Mouse (Mus musculus): Measurements from ENCODE around the gene C8g. TPM values are rescaled to one million over a fixed set of nuclear protein-coding genes. Genes with fewer than 3 reads are reported as not detected.

The C8g gene
- polyA plus RNA-seq, 1 experiment from 2014 or later = 5.1 TPM

DNA sequence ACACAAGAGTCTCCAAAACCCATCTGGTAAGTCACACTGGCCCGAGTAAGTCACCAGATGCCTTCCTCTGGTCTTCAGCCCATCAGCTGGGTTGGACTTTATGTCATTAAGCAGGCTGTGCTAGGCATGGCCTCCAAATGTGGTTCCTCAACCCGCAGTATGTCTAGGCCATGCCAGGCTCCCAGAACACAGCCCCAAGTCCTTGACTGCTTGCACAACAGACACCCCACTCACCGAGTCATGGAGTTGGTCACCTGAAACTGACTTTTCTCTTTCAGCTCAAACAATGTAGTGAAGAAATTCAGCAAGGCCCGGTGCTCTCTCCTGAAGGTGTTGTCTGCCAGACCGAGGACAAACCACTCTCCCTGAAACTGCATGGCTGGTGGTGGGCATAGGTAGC is 8.5 kb downstream of the C8g start:
- no peaks in the 10 kb centered on the region for H3K36me3 ChIP-seq (ENCODE audit: control insufficient read depth, insufficient read depth, low read length)
- H3K27ac ChIP-seq (ENCODE audit: low read depth, low read length) = no peak overlapping the region
- no peaks in the 10 kb centered on the region for H3K27me3 ChIP-seq (ENCODE audit: control insufficient read depth, insufficient read depth, low read length)
- H3K4me2 ChIP-seq (ENCODE audit: low read depth) = no peak overlapping the region
- no peak overlapping the region for H3K9ac ChIP-seq (ENCODE audit: low read length)
- no peak for DNase-seq (ENCODE audit: low spot score)
- no peaks in the 10 kb centered on the region for H3K4me1 ChIP-seq (ENCODE audit: control insufficient read depth, insufficient read depth, low read length)
- no peak for ATAC-seq (ENCODE audit: insufficient read depth, low FRiP score, low TSS enrichment)
- 83% methylated on average over 5 of the region's 5 CpGs for WGBS
- no peaks in the 10 kb centered on the region for H3K9me3 ChIP-seq (ENCODE audit: control insufficient read depth, low read length)
- H3K4me3 ChIP-seq (ENCODE audit: low read depth, low read length) = no peak overlapping the region

DNA sequence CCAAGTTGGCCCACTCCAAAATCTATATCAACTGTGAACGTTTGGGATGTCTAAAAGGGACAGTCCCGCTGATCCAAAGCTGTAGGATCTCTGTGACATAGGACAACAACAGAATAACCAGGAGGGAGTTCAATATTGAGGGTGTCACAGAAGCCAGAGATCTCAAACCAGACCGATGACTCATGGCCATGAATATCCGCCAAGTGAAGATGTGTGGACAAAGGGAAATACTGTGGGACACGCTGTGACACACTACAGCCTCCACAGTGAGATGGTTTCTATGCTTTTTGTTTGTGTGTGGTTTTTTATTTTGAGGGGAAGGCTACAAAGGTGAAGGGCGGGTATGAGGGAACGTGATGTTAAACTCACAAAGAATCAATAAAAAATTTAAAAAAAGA is 12.8 kb downstream of the C8g start:
- Histone ChIP-seq H3K36me3 (ENCODE audit: control insufficient read depth, insufficient read depth, low read length) (no peaks in the 10 kb centered on the region), H3K4me3 (ENCODE audit: low read depth, low read length) (no peak overlapping the region), H3K27me3 (ENCODE audit: control insufficient read depth, insufficient read depth, low read length) (no peaks in the 10 kb centered on the region), H3K4me1 (ENCODE audit: control insufficient read depth, insufficient read depth, low read length) (no peaks in the 10 kb centered on the region), H3K9ac (ENCODE audit: low read length) (no peak overlapping the region), H3K4me2 (ENCODE audit: low read depth) (no peak overlapping the region), H3K27ac (ENCODE audit: low read depth, low read length) (no peak overlapping the region), H3K9me3 (ENCODE audit: control insufficient read depth, low read length) (no peaks in the 10 kb centered on the region)
- ATAC-seq (ENCODE audit: insufficient read depth, low FRiP score, low TSS enrichment) = no peak
- DNase-seq (ENCODE audit: low spot score) = no peak
- WGBS = 80% methylated on average over 7 of the region's 7 CpGs

DNA sequence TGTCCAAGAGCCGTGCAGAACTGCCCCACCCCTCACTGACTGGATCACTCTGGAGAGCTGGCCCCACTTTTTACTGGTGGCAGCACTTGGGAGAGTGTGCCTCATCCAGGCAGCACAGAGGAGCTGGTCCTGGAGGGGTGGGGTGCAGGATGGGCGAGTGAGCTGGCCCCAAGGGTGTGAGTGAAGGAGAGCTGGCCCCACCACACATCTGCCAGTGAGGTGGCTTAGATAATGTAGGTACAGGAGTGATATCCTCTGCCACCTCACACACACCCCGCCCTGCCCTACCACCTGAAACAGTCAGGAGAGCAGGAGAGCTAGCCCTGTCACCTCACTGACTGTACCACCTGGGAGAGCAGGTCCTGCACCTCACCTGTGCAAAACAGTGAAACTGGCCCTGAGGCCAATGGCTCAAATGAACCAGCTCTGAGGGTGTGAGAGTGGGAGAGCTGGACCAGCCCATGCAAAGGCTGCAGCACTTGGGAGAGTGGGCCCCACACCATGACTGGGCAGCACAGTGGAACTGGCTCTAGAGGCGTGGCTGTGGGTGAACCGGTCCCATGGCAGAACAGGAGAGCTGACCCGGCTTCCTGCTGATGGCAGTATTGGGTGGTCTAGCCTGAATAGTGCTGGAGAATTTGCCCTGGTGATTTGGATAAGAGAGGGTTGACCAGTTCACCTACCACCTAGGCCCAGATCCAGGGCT is 13.4 kb downstream of the C8g start:
- no peak for ATAC-seq (ENCODE audit: insufficient read depth, low FRiP score, low TSS enrichment)
- Histone ChIP-seq H3K4me1 (ENCODE audit: control insufficient read depth, insufficient read depth, low read length) (no peaks in the 10 kb centered on the region), H3K36me3 (ENCODE audit: control insufficient read depth, insufficient read depth, low read length) (no peaks in the 10 kb centered on the region), H3K27me3 (ENCODE audit: control insufficient read depth, insufficient read depth, low read length) (no peaks in the 10 kb centered on the region), H3K4me3 (ENCODE audit: low read depth, low read length) (no peak overlapping the region), H3K9ac (ENCODE audit: low read length) (no peak overlapping the region), H3K9me3 (ENCODE audit: control insufficient read depth, low read length) (no peaks in the 10 kb centered on the region), H3K4me2 (ENCODE audit: low read depth) (no peak overlapping the region), H3K27ac (ENCODE audit: low read depth, low read length) (no peak overlapping the region)
- 74% methylated on average over 6 of the region's 6 CpGs for WGBS
- no peak for DNase-seq (ENCODE audit: low spot score)

DNA sequence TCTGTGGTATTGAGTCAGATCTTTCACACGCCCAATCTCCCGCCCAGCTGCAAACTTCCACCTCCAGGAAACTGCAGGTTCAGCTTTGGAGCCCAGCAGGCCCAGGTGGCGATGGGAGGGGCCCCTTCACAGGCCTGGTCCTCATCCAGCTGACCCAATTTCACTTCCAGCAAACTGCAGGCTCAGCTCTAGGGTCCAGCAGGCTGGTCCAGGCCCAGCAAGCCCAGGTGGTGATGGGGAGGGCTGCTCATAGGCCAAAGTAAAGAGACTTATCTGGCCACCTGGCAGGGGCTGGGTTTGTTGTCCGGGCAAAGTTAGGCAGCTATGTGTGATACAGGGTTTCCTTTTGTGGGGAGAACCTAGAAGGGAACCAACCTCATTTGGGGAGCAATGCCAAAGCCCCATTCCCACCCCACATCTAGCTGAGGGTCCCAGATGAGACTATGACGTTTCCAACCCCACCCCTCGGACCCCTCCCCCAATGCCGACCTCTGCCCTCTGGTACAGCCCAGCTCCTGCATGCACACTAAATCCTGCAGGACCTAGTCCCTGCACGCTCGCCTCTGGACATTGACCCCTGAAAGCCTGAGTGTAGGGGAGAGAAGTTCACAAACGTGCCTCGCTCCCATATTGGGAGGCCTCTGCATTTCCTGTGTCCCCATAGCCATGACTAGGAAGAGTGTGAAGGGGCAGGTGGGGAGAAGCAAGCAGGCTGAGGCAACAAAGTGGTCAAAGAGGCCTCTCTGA is 16.4 kb downstream of the C8g start:
- H3K9me3 ChIP-seq (ENCODE audit: control insufficient read depth, low read length) = no peaks in the 10 kb centered on the region
- ATAC-seq (ENCODE audit: insufficient read depth, low FRiP score, low TSS enrichment) = no peak
- H3K27me3 ChIP-seq (ENCODE audit: control insufficient read depth, insufficient read depth, low read length) = no peaks in the 10 kb centered on the region
- H3K27ac ChIP-seq (ENCODE audit: low read depth, low read length) = no peak overlapping the region
- H3K36me3 ChIP-seq (ENCODE audit: control insufficient read depth, insufficient read depth, low read length) = no peaks in the 10 kb centered on the region
- no peak overlapping the region for H3K4me3 ChIP-seq (ENCODE audit: low read depth, low read length)
- 73% methylated on average over 11 of the region's 11 CpGs for WGBS
- DNase-seq (ENCODE audit: low spot score) = no peak
- no peak overlapping the region for H3K4me2 ChIP-seq (ENCODE audit: low read depth)
- H3K4me1 ChIP-seq (ENCODE audit: control insufficient read depth, insufficient read depth, low read length) = no peaks in the 10 kb centered on the region
- H3K9ac ChIP-seq (ENCODE audit: low read length) = no peak overlapping the region

DNA sequence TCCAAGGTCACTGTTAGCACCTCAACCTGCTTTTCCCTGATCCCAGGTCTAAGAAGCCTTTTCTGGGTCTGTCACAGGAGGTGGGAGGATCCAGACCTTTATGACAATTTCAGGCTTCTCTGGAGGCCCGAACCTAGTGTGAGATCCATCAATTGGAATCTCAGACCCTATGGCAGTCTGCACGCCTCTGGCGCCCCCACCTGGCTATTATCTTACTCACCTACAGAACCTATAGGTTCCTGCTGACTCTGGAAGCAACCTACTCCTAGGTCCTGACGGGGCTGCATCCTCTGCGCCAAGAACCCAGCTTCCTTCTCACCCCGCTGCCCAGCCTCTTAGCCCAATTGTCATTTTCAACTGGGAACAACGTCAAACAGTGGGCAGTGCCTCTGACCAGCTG is 18.6 kb downstream of the C8g start:
- Histone ChIP-seq H3K4me2 (ENCODE audit: low read depth) (no peak overlapping the region), H3K9me3 (ENCODE audit: control insufficient read depth, low read length) (no peaks in the 10 kb centered on the region), H3K9ac (ENCODE audit: low read length) (no peak overlapping the region), H3K36me3 (ENCODE audit: control insufficient read depth, insufficient read depth, low read length) (no peaks in the 10 kb centered on the region), H3K27me3 (ENCODE audit: control insufficient read depth, insufficient read depth, low read length) (no peaks in the 10 kb centered on the region), H3K4me3 (ENCODE audit: low read depth, low read length) (no peak overlapping the region), H3K27ac (ENCODE audit: low read depth, low read length) (no peak overlapping the region), H3K4me1 (ENCODE audit: control insufficient read depth, insufficient read depth, low read length) (no peaks in the 10 kb centered on the region)
- DNase-seq (ENCODE audit: low spot score) = peak; percentile 31
- ATAC-seq (ENCODE audit: insufficient read depth, low FRiP score, low TSS enrichment) = no peak
- 23% methylated on average over 7 of the region's 7 CpGs for WGBS

DNA sequence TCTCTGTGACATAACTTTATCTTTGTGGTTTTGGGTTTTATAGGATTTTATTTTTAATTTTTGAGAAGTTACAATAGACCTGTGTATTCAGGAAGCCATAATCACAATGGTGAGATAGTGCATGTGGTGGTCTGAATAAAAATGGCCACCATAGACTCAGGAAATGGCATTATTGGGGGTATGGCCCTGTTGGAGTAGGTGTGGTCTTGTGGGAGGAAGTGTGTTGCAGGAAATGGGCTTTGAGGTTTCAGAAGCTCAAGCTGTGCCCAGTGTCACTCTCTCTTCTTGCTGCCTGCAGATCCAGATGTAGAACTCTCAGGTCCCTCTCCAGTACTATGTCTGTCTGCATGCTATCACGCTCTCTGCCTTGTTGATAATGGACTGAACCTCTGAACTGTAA is 21.0 kb downstream of the C8g start:
- H3K27ac ChIP-seq (ENCODE audit: low read depth, low read length) = no peak overlapping the region
- no peak for DNase-seq (ENCODE audit: low spot score)
- 86% methylated on average over 1 of the region's 1 CpGs for WGBS
- no peaks in the 10 kb centered on the region for H3K27me3 ChIP-seq (ENCODE audit: control insufficient read depth, insufficient read depth, low read length)
- H3K4me3 ChIP-seq (ENCODE audit: low read depth, low read length) = no peak overlapping the region
- H3K4me1 ChIP-seq (ENCODE audit: control insufficient read depth, insufficient read depth, low read length) = no peaks in the 10 kb centered on the region
- H3K9me3 ChIP-seq (ENCODE audit: control insufficient read depth, low read length) = no peaks in the 10 kb centered on the region
- H3K36me3 ChIP-seq (ENCODE audit: control insufficient read depth, insufficient read depth, low read length) = no peaks in the 10 kb centered on the region
- H3K9ac ChIP-seq (ENCODE audit: low read length) = no peak overlapping the region
- no peak for ATAC-seq (ENCODE audit: insufficient read depth, low FRiP score, low TSS enrichment)
- H3K4me2 ChIP-seq (ENCODE audit: low read depth) = no peak overlapping the region

DNA sequence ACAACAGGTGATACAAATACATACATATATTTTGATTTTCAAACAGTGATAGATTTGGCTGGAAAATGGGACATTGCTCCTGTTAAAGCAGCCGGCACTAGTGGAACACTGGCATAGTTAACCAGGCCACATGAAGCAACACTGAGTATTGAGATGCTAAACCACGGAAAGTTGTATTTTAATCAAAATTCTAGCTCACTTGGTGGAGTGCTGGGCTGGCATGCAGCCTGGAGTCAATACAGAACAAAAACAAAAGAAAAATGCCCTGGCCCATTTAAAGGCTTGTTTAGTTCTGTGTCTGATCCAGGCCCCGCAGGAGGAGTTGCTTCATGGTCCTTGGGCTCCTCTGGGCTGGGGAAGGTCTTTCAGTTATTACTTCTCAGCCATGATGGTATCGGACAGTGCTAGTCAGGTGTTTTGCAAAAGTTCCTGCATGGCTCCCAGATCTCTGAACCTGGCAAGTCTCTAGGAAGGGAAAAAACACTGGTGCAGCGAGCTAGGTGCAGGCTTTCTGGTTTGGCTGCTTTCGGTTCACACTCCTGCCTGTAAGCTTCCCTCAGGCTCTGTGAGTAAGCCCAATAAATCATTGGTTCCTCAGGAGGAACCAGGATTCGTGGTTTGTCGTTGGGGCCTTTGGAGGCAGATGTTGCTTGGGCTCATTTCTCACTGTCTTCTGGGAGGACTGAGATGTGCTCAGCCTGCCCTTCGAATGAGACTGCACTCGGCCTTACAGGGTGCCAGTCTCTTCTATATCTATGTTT is 21.8 kb downstream of the C8g start:
- Histone ChIP-seq H3K27me3 (ENCODE audit: control insufficient read depth, insufficient read depth, low read length) (no peaks in the 10 kb centered on the region), H3K9ac (ENCODE audit: low read length) (no peak overlapping the region), H3K4me3 (ENCODE audit: low read depth, low read length) (no peak overlapping the region), H3K36me3 (ENCODE audit: control insufficient read depth, insufficient read depth, low read length) (no peaks in the 10 kb centered on the region), H3K9me3 (ENCODE audit: control insufficient read depth, low read length) (no peaks in the 10 kb centered on the region), H3K27ac (ENCODE audit: low read depth, low read length) (no peak overlapping the region), H3K4me2 (ENCODE audit: low read depth) (no peak overlapping the region), H3K4me1 (ENCODE audit: control insufficient read depth, insufficient read depth, low read length) (no peaks in the 10 kb centered on the region)
- WGBS = 66% methylated on average over 10 of the region's 10 CpGs
- DNase-seq (ENCODE audit: low spot score) (no peak), ATAC-seq (ENCODE audit: insufficient read depth, low FRiP score, low TSS enrichment) (no peak)

DNA sequence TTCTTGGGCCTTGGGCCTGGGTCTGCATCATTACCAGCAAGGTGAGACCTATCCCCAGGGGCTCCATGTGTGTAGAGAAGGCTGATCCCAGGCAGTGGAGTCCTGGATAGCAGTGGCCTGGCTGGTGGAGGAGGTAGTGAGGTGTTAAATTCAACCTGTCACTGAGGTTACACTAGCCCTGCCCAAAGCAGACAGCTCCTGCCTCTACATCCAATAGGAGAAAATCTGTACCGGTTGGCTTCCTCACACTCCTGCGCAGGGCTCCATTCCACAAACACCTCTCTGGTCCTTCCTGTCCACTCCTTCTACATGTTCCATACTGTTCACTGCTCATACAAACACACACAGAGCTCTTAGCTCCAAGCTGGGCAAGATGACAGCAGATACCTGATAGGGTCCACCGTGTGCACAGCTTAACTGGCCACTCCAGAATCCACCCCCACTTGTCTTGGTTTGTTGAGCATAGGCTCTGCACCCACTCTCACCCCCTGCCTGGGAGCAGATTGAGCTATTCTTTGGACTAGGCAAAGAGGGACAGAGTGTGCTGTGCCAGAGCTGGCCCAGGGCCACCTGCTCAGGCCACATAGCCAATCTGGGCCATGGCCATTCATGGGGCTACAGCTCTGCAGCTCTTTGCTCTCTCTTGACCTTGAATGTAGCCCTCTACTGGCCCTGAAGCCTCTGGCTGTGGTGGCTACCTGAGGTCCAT is 23.4 kb downstream of the C8g start:
- 88% methylated on average over 3 of the region's 3 CpGs for WGBS
- no peak overlapping the region for H3K9ac ChIP-seq (ENCODE audit: low read length)
- H3K4me3 ChIP-seq (ENCODE audit: low read depth, low read length) = no peak overlapping the region
- no peak for DNase-seq (ENCODE audit: low spot score)
- no peaks in the 10 kb centered on the region for H3K4me1 ChIP-seq (ENCODE audit: control insufficient read depth, insufficient read depth, low read length)
- H3K27ac ChIP-seq (ENCODE audit: low read depth, low read length) = no peak overlapping the region
- H3K4me2 ChIP-seq (ENCODE audit: low read depth) = no peak overlapping the region
- ATAC-seq (ENCODE audit: insufficient read depth, low FRiP score, low TSS enrichment) = no peak
- H3K9me3 ChIP-seq (ENCODE audit: control insufficient read depth, low read length) = no peaks in the 10 kb centered on the region
- no peaks in the 10 kb centered on the region for H3K36me3 ChIP-seq (ENCODE audit: control insufficient read depth, insufficient read depth, low read length)
- no peaks in the 10 kb centered on the region for H3K27me3 ChIP-seq (ENCODE audit: control insufficient read depth, insufficient read depth, low read length)

Measured in neural tube, embryonic 11.5 days (tissue).